Mouse (Mus musculus): ENCODE measurements around the gene Sdk1. TPM values are rescaled to one million over a fixed set of nuclear protein-coding genes. Genes with fewer than 3 reads are reported as not detected.

Gene Sdk1
- total and polyA plus RNA-seq, 3 experiments, result 0.33 to 1.0 (median 0.94) TPM

- WGBS, result 75% methylated on average over 6 of the region's 6 CpGs
- Histone ChIP-seq H3K4me1 (ENCODE audit: control insufficient read depth, insufficient read depth, low read length) (no peaks in the 10 kb centered on the region), H3K27me3 (ENCODE audit: control insufficient read depth, insufficient read depth, low read length) (no peaks in the 10 kb centered on the region), H3K9ac (ENCODE audit: low read depth, low read length) (no peak overlapping the region), H3K4me3 (no peak overlapping the region), H3K36me3 (ENCODE audit: control insufficient read depth, insufficient read depth, low read length) (no peaks in the 10 kb centered on the region), H3K79me2 (replicated peaks; ENCODE audit: control insufficient read depth, insufficient read depth, low read length) (no peaks in the 10 kb centered on the region), H3K27ac (no peak overlapping the region)
- TF ChIP-seq POLR2A (IDR thresholded peaks at IDR 0.05; ENCODE audit: insufficient read depth, low read depth, low read length) (no peak), EP300 (IDR thresholded peaks at IDR 0.05; ENCODE audit: insufficient read depth, low read depth, low read length) (no peak), CTCF (IDR thresholded peaks at IDR 0.05) (no peak)
- intact Hi-C loops (cut with DNase I), result no loop called here
- DNase-seq, result no peak
Observed at GRCm38 (mm10) chr5:141835566-141835965, 594.3 kb downstream of the Sdk1 start.

- Histone ChIP-seq H3K4me3 (no peak overlapping the region), H3K27ac (no peak overlapping the region), H3K79me2 (replicated peaks; ENCODE audit: control insufficient read depth, insufficient read depth, low read length) (no peaks in the 10 kb centered on the region), H3K27me3 (ENCODE audit: control insufficient read depth, insufficient read depth, low read length) (no peaks in the 10 kb centered on the region), H3K4me1 (ENCODE audit: control insufficient read depth, insufficient read depth, low read length) (no peaks in the 10 kb centered on the region), H3K9ac (ENCODE audit: low read depth, low read length) (no peak overlapping the region), H3K36me3 (ENCODE audit: control insufficient read depth, insufficient read depth, low read length) (no peaks in the 10 kb centered on the region)
- intact Hi-C loops (cut with DNase I), result no loop called here
- TF ChIP-seq CTCF (IDR thresholded peaks at IDR 0.05), result no peak
- TF ChIP-seq POLR2A (IDR thresholded peaks at IDR 0.05; ENCODE audit: insufficient read depth, low read depth, low read length), result no peak
- TF ChIP-seq EP300 (IDR thresholded peaks at IDR 0.05; ENCODE audit: insufficient read depth, low read depth, low read length), result no peak
- DNase-seq, result no peak
- 51% methylated on average over 8 of the region's 8 CpGs for WGBS
Observed at GRCm38 (mm10) chr5:141836892-141837455, 595.7 kb downstream of the Sdk1 start.

GRCm38 (mm10) chr5:141844701-141845100 is 603.4 kb downstream of the Sdk1 start:
- Histone ChIP-seq H3K79me2 (replicated peaks; ENCODE audit: control insufficient read depth, insufficient read depth, low read length) (no peaks in the 10 kb centered on the region), H3K4me3 (no peak overlapping the region), H3K27me3 (ENCODE audit: control insufficient read depth, insufficient read depth, low read length) (no peaks in the 10 kb centered on the region), H3K27ac (no peak overlapping the region), H3K4me1 (ENCODE audit: control insufficient read depth, insufficient read depth, low read length) (no peaks in the 10 kb centered on the region), H3K36me3 (ENCODE audit: control insufficient read depth, insufficient read depth, low read length) (no peaks in the 10 kb centered on the region), H3K9ac (ENCODE audit: low read depth, low read length) (no peak overlapping the region)
- DNase-seq, result no peak
- intact Hi-C loops (cut with DNase I), result no loop called here
- WGBS, result 87% methylated on average over 4 of the region's 4 CpGs
- no peak for TF ChIP-seq CTCF (IDR thresholded peaks at IDR 0.05)
- TF ChIP-seq EP300 (IDR thresholded peaks at IDR 0.05; ENCODE audit: insufficient read depth, low read depth, low read length), result no peak
- TF ChIP-seq POLR2A (IDR thresholded peaks at IDR 0.05; ENCODE audit: insufficient read depth, low read depth, low read length), result no peak

GRCm38 (mm10) chr5:141847686-141848085 is 606.4 kb downstream of the Sdk1 start:
- no peaks in the 10 kb centered on the region for H3K79me2 ChIP-seq (replicated peaks; ENCODE audit: control insufficient read depth, insufficient read depth, low read length)
- intact Hi-C loops (cut with DNase I), result no loop called here
- 91% methylated on average over 4 of the region's 4 CpGs for WGBS
- H3K4me1 ChIP-seq (ENCODE audit: control insufficient read depth, insufficient read depth, low read length), result no peaks in the 10 kb centered on the region
- H3K27ac ChIP-seq, result no peak overlapping the region
- H3K27me3 ChIP-seq (ENCODE audit: control insufficient read depth, insufficient read depth, low read length), result no peaks in the 10 kb centered on the region
- no peak for DNase-seq
- no peaks in the 10 kb centered on the region for H3K36me3 ChIP-seq (ENCODE audit: control insufficient read depth, insufficient read depth, low read length)
- no peak for TF ChIP-seq EP300 (IDR thresholded peaks at IDR 0.05; ENCODE audit: insufficient read depth, low read depth, low read length)
- TF ChIP-seq POLR2A (IDR thresholded peaks at IDR 0.05; ENCODE audit: insufficient read depth, low read depth, low read length), result no peak
- TF ChIP-seq CTCF (IDR thresholded peaks at IDR 0.05), result no peak
- no peak overlapping the region for H3K4me3 ChIP-seq
- H3K9ac ChIP-seq (ENCODE audit: low read depth, low read length), result no peak overlapping the region

- H3K79me2 ChIP-seq (replicated peaks; ENCODE audit: control insufficient read depth, insufficient read depth, low read length), result no peaks in the 10 kb centered on the region
- H3K27ac ChIP-seq, result no peak overlapping the region
- peak in 1 of 2 experiments; percentile 6 for DNase-seq
- WGBS, result 10% methylated on average over 8 of the region's 8 CpGs
- H3K4me1 ChIP-seq (ENCODE audit: control insufficient read depth, insufficient read depth, low read length), result no peaks in the 10 kb centered on the region
- H3K36me3 ChIP-seq (ENCODE audit: control insufficient read depth, insufficient read depth, low read length), result no peaks in the 10 kb centered on the region
- no peaks in the 10 kb centered on the region for H3K27me3 ChIP-seq (ENCODE audit: control insufficient read depth, insufficient read depth, low read length)
- H3K9ac ChIP-seq (ENCODE audit: low read depth, low read length), result no peak overlapping the region
- no peak overlapping the region for H3K4me3 ChIP-seq
- TF ChIP-seq EP300 (IDR thresholded peaks at IDR 0.05; ENCODE audit: insufficient read depth, low read depth, low read length), result no peak
- no peak for TF ChIP-seq CTCF (IDR thresholded peaks at IDR 0.05)
- no peak for TF ChIP-seq POLR2A (IDR thresholded peaks at IDR 0.05; ENCODE audit: insufficient read depth, low read depth, low read length)
- intact Hi-C loops (cut with DNase I), result no loop called here
Observed at GRCm38 (mm10) chr5:141852175-141852574, 610.9 kb downstream of the Sdk1 start.

- Histone ChIP-seq H3K4me1 (ENCODE audit: control insufficient read depth, insufficient read depth, low read length) (no peaks in the 10 kb centered on the region), H3K27me3 (ENCODE audit: control insufficient read depth, insufficient read depth, low read length) (no peaks in the 10 kb centered on the region), H3K9ac (ENCODE audit: low read depth, low read length) (no peak overlapping the region), H3K4me3 (no peak overlapping the region), H3K79me2 (replicated peaks; ENCODE audit: control insufficient read depth, insufficient read depth, low read length) (no peaks in the 10 kb centered on the region), H3K36me3 (ENCODE audit: control insufficient read depth, insufficient read depth, low read length) (no peaks in the 10 kb centered on the region), H3K27ac (no peak overlapping the region)
- intact Hi-C loops (cut with DNase I), result no loop called here
- no peak for DNase-seq
- WGBS, result 89% methylated on average over 2 of the region's 2 CpGs
- TF ChIP-seq POLR2A (IDR thresholded peaks at IDR 0.05; ENCODE audit: insufficient read depth, low read depth, low read length) (no peak), EP300 (IDR thresholded peaks at IDR 0.05; ENCODE audit: insufficient read depth, low read depth, low read length) (no peak), CTCF (IDR thresholded peaks at IDR 0.05) (no peak)
Observed at GRCm38 (mm10) chr5:141856447-141856846, 615.2 kb downstream of the Sdk1 start.

Measured in heart, adult 2 months (tissue).